Mouse (Mus musculus): ENCODE measurements at regions not wholly inside any gene's neighbourhood (a gene's known extent, or its start where the extent isn't known, plus 50 kb on each side); places are given as distances from the start of the nearest gene placed in this dataset.

DNA sequence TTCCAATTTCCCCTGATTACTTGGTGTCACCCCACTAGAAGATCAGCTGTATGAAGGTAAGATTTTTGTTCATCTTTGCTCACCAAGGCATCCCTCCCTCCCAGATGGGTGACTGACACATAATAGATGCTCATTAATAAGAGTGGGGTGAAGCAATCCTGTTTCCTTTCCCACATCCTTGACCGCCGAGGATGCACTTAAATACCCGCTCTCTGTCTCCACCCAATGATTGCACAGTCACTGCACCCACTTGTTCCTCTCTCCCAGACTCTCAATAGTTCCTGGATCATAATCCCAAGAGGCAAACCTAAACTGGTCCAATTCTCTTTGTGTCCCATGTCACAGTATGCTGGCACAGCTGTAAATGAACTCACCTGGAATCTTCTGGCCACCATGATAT, 86.4 kb upstream of the Ccn6 start:
- DNase-seq (ENCODE audit: low spot score): no peak

DNA sequence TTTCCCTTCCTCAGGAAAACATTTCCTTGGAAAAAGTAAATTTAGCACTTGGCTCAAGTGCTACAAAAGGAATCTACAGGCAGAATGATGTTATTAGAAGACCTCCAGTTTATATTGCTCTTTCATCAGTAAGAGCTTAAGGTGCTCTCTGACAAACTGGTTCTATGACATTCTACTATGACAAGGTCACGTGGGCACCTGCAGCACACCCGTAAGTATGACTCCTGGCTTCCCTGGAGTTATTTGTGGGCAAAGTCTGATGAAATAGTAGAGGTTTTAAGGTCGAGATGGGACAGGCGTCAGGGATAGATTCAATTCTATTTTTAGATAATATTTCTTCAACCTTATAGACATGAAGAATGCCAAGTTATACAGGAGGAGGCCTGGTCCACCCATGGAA, 84.9 kb upstream of the Ccn6 start:
- DNase-seq (ENCODE audit: low spot score): no peak

DNA sequence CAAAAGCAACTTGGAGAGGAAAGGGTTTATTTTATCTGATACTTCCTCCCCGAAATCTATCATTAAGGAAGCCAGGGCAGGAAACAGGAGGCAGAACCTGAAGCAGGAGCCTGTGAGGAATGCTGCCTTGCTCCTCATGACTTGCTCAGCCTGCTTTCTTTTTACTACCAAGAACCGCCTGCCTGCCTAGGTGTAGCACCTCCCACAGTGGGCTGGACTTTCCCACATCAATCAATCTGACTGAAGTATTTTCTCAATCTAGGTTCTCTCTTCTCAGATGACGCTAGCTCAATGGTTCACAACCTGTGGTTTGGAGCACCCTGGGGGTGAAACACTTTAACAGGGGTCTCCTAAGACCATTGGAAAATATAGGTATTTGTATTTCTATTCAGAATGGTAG, 83.4 kb upstream of the Ccn6 start:
- DNase-seq (ENCODE audit: low spot score): no peak

DNA sequence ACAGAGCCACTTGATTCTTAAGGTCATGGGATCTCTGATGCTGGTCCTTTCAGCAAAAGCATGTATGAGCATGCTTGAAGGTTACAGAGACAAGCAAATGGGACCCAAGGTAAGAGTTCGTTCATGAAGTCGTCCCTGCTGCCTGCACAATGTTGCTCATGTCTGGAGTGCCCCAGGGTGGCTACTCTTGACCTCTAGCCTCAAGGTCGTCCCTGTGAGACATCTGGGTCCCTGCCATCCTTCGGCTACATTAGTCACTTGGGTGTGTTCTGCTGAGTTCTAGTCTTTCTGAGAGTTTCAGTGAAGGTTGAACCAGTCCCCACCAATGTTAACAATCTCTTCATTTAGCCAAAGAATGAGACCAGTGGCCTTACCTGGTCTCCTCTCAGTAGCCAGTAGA, 81.5 kb upstream of the Ccn6 start:
- DNase-seq (ENCODE audit: low spot score): no peak

DNA sequence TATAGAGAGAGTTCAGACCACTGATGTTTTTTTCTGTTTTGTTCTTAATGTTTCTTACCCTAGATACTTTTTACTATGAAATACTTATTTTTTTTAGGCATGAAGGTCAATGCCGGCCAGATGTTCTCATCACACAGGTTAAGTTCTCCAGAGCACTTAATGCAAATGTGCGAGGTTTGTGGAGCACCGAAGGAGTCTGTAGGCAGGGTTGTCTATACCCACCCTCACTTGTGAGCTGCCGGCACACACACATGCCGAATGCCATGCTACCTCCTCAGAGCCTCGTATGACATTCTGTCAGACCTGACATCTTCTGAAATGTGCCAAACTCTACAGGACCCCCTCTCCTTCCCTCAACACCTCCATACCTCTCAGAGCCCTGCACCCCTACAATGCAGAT, 80.5 kb upstream of the Ccn6 start:
- no peak for DNase-seq (ENCODE audit: low spot score)

DNA sequence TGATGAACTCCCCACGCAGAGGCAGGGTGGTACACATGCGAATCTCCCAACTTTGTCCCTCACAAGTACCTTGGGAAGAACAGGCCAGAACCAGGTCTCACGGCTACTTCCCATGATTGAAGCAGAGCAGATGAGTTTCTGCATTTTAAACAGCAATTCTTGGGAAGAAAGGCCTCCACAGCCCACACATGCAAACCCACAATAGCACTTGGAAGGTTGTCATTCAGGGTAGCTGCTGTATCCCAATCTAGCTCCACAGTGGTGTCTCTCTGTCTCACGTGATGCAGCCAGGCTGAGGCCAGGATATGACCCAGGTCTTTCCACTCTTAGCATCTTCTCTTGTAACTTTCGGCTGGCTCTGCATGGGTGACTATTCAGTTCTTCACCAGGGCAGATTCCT, 78.8 kb upstream of the Ccn6 start:
- DNase-seq (ENCODE audit: low spot score): no peak

DNA sequence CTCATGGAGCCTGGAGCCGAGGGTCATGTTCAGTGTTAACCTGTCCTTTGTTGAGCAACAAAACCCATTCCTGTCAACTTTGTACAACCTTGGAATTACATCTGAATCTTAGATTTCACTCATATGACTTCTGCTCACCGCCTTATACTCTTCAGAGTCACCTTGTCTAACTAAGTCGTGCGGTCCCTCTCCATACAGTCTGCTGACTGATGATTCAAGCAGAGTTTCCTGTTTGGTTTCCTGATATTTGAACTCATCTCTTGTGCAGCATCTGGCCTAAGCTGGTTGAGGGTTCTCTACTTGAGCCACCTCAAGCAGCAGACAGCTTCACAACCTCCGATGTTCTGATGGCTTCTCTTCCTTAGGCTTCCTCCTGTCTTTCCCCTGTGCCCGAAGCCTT, 78.3 kb upstream of the Ccn6 start:
- DNase-seq (ENCODE audit: low spot score): no peak

DNA sequence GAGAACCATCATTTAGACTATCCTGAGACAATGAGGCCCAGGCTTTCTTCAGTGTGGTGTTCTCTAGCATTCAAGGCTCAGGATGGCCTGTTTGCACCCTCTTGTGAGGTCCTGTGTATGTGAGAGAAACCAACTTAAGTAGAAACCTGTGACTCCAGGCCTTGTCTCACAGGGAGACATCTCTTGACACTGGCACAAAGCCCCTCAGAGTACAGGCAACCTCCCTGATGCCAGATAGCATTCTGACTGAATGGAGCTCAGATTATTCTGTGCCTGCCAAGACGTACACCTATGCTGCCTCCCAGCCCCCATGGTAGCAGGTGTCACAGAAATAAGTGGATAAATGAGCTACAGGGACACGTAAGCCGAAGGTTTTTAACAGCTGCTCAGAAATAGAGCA, 77.9 kb upstream of the Ccn6 start:
- DNase-seq (ENCODE audit: low spot score): no peak

DNA sequence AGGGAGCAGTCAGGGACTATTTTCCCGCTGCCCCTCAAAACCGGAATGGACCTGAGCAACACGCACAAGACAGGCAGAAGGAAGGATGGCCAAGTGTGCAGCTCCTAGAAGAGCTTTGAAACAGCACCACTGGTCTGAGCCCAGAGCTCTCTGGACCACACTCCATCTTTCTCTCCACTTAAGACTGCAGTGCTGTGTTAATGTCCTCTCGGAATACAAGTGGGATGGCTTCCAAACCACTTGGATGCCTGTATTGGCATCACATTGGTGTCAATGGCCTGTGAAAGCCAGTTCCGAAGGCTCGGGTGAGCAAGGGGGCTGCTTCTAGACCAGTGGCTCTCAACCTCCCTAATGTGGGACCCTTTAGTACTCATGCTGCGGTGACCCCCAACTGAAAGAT, 77.4 kb upstream of the Ccn6 start:
- DNase-seq (ENCODE audit: low spot score): no peak

DNA sequence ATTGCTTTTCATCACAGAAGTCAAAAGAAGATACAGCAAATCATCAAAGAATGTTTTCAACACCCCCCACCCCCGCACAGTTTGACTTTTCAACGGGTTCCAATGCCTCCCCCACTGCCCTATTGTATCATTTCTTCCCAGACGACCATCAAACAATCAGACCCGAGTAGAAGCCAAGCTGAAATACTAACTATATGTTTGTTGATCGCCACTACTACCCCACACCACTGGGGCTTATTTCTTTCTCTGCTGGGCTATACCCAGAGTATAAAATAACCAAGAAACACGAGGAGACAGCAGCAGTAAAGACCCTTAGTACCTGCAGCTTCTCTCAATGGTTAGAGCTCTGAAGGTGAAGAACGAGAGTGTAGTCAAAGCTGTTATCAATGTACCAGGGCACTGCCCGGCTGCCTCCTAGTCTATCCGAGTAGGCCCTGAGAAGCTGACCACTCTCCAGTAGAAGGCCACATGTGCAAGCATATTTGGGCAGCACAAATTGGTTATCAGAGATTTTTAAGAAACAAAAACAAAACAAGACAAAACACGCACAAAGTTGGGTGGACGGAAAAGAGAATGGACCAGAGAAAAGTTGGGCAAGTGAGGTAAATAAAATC, 76.7 kb upstream of the Ccn6 start:
- DNase-seq (ENCODE audit: low spot score): no peak

DNA sequence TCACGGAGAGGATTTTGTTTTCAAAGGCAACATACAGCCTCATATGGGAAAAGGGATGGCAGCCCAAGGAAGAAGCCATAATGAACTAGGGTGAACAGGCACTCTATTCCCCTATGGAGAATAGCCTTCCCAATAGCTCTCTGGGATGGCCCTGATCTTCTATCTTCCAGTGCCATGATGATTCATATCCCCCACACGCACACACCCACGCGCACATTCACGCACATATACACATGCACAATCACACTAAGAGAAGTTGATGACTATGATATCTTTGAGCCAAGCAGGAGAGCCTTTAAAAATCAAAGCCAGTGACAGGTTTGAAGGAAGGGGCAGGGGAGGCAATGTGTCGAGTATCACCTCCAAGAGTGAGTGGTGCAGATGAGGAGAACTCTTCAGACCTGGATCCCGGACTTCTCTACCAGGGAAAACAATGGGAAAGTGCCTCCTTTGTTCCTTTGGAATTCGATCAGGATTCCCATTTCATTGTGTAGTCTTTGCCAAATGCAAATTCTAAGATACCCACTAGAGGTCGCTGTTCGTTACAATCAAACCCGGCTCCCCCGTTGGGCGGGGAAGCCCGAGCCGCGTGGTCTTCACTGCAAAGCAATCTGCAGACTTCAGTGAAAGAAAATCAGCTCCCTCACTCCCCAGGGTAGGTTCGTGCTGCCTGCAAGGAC, 76.0 kb upstream of the Ccn6 start:
- DNase-seq (ENCODE audit: low spot score): peak; percentile 89

DNA sequence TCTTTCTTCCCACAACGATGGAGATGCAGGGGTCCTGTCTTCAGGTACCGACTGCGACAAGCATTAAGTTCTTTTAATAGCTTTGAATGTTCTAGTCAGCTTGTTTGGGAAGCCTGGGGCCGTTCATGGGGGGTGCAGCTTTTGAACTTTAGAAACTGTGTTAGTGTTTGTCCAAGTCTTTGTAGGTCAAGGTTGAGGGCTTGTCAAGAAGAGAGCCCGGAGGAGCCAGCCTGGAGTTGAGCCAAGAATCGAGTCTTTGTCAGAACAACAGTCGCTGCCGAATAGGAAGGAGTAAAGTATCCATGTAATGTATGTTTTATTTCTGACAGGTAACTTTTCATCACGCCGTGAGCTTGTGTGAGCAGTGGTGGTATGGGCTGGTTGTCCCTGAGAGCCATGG, 75.0 kb upstream of the Ccn6 start:
- DNase-seq (ENCODE audit: low spot score): no peak

DNA sequence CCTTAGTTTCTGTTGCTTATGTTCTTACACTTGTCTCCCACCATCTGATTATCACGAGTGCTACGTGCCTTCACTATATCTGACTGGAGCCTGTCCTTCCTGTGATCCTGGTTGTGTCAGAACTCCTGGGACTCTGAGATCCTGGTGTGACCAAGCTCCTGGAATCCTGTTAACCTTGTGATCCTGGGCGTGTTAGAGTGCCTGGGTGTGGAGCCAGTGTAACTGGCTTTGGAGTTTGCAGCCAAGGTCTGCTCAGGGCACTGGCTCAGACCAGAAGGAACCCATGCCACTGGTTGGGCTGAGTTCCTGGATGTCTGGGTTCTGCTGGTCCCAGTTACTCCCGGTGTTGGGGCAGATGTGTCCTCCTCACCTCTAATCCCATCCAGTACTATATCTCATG, 74.0 kb upstream of the Ccn6 start:
- DNase-seq (ENCODE audit: low spot score): no peak

DNA sequence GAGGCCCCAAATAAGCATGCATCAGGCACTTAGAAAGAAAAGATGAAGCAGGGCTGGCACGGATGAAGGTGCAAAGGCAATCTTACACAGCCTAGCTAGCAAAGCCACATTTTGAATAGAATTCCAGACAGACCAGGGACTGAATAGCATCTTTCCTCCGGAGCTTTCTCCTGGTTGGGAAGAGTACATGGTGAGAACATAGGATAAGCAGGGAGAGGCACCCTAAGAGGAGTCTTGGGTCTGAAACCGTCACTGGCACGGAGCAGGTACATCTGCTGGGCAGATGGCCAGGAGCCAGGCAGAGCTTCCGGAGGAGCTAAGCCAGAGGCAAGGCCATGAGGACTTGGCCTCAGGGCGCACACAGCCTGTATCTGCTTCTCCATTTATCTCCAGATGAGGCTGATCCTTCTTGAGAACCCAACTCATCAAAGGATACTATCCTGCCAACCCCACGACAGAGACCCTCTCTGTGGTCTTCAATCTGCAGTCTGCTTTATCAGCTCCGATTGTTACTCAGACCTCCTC, 70.4 kb upstream of the Ccn6 start:
- no peak for DNase-seq (ENCODE audit: low spot score)

DNA sequence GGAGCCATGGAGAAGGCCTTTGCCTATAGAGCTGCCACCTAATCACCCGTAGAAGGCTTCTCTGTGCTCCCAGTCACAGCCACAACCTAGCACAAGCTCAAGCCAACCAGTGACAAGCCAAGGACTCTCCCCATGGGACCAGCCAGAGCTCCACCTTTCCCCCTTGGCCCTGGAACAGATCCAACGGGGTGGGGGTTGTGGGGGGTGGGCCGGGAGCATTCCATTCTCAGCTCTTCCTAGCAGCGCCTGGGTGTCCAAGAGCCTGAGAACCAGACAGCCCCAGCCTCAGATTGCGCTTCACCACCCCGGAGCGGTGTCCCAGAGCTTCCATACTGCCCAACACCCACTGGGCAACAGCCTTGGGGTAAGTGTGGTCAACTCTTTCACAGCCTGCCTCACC, 69.6 kb upstream of the Ccn6 start:
- no peak for DNase-seq (ENCODE audit: low spot score)

DNA sequence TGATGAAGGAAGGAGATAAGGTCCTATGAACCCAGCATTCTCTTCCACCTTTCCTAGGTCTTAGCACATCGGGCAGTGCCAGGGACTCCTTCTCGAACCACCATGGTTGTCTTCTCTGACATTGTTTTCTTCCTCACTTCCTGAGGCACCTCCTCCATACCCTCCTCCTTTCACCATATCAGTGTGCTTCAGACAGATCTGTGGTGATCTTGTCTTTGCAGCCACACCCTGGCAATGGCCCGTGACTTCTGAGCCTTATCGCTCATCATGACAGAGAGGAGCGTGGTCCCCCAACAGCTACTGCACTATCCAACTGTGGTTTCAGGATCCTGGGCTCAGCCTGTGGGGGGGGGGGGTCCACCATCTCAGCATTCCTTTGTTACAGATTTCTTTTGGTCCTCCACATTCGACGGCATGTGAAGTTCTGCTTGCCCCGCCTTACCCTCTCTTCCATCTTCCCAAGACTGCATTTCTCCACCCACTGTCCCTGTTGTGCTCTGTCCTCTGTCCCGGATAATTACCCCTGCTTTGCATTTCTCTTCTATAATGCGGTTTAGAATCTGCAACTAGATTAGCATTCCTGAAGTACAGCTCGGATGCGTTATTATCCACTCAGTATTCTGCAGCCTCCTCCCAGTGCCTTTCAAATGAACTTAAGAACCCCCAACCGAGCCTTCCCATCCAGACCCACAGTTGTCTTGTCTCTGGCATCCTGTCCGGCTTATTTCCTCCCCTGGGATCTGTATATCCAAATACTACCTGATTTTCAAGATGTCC, 67.2 kb upstream of the Ccn6 start:
- DNase-seq (ENCODE audit: low spot score): no peak

DNA sequence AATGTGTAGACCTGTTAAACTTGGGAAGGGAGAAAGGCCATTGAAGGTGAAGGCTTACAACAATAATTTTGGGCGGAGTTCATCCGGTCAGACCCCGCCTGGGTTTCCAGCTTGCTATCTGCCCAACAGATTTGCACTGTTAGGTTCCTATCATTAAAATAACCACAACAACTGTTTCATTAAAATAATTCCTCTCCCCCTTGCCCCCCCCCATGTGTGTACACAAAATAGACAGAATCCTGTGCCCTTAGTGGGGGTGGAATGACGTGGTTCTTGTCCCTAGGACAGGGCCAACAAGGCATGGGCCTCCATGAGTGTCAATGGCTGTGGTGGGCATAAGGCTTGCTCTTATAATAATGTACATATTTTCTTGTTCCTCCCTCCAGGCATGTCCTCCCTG, 65.6 kb upstream of the Ccn6 start:
- no peak for DNase-seq (ENCODE audit: low spot score)

DNA sequence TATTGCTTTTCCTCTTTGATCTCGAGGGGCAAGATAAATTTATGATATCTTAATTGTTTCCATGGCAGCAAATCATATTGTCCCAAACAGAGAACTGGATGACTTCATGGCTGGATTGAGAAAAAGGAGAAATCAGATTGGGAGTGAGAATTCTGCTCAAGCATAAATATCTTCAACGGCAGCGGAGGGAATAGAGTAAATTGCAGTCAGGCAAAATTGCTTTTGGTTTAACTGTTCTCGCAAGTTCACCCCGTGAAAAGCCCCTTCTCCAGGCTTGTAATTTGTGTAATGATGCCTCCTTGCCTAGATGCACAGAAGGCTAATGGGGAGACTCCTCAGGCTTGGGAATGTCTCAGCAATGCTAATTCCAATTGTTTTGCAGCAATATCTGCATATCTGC, 64.4 kb upstream of the Ccn6 start:
- peak; percentile 48 for DNase-seq (ENCODE audit: low spot score)

DNA sequence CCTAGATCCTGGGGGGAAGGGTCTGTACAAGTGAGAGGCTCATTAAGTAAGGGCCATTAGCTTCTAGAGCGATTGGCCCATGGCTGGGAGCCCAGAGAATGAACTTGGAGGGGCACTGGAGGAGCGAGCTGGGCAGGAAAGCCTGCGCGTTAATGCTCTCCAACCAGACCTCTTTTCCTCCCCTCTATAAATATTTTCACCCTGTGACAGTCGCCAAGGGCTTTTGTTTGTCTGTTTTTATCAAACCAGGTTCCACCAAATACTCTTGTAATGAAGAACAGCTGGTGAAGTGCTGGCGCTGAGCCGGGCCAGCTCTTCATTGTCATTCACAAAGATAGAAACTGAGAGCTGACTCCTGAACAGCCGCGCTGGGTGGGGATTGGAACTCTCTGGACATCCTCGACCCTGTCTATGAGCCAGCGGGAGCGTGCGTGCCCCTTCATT, 63.9 kb upstream of the Ccn6 start:
- peak; percentile 52 for DNase-seq (ENCODE audit: low spot score)

DNA sequence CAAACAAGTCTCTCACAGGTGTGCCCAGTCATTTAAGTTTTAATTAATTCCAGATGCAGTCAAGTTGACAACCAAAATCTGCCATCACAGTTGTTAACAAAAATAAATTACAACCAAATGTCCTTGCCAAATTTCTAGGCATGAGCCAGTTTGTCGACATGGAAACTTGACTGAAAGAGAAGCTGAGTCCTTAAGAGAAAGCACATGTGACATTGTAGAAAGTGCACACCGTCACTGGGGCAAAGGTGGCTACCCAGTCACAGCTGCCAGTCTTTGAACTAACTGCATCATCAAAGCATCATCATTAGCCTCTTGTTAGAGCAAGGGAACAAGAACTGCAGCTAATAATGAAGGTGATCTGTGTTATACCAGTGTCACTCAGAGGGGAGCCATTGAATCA, 62.9 kb upstream of the Ccn6 start:
- no peak for DNase-seq (ENCODE audit: low spot score)

DNA sequence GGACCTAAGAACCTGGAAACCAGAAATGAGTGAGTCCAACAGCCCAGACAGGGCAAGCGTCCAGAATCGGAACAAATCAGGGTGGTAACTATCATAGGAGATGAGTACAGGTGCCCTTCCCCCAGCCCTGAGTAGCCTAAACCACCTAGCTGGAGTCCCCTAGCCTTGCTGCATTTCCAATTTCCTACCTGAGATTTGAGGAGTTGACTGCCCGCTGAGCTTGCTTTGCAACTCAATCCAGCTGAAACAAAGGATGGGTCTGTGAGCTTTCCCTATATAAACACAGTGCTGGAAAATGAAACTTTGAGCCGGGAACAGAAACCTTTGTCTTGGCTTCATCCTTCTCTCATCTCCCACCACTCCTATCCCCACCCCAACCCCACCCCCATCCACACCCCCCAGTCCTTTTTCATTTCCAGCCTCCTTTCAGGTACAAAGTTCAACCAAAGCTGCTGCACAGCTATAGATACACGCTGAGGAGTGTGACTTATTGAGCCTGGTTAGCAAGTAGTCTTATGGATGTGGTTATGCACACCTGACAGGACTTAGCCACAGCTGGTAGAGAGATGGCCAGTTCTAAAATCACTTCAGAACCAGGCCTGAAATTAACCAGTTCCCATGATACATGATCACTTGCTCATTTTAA, 61.0 kb upstream of the Ccn6 start:
- no peak for DNase-seq (ENCODE audit: low spot score)

DNA sequence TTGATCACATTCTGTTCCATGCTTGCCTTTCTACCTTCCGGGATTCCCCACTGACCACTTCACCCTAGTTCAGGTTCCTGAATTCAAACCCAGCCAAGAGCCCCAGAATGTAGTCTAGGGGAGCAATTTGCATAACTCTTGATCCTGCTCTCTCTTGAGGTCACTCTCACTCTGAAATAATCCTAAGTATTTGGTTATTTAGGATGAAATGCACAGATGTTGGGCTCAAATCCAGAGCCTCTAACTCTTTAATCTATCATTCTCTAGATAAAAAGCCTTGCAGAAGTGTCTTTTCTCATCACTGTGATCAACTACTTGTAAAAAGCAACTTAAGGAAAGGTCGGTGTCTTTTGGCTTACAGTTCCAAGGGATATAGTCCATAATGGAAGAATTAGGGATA, 57.4 kb upstream of the Ccn6 start:
- DNase-seq (ENCODE audit: low spot score): no peak

DNA sequence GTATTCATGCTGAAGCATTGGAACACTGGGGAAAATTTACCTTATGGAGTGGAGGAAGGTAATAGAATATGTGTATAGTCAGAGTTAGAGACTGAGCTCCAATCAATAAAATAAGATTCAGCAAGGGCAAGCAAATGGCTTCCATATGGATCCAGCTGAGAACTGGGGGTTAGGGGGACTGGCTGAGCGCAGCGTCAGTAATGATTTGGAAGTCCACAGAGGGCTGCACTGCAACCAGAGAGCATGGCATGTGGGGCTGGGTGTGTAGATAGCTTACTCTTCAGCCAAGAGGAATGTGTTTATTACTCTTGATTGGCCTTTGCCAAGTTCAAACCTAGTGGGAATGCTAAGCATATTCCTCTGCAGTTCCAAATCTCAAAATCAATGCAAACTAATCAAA, 55.8 kb upstream of the Ccn6 start:
- DNase-seq (ENCODE audit: low spot score): no peak
